Mouse (Mus musculus) thymus, adult 2 months (tissue): ENCODE data around the gene Myd88. TPM values are rescaled to one million over a fixed set of nuclear protein-coding genes. Genes with fewer than 3 reads are reported as not detected.

Experiments used
- DNase-seq: peaks from one replicate; pipeline ENCODE4 v3.0.0; 2021
- H3K27ac ChIP-seq: fragments of 200-500 bp; 2 replicates; pipeline ENCODE4 v1.5.1; 2012; ENCODE audit warnings: low read length, control low read depth; ENCODE audit not compliant: control insufficient read depth, insufficient read depth
- H3K27me3 ChIP-seq: fragments of 200-500 bp; 2 replicates; pipeline ENCODE4 v1.6.1; 2012; ENCODE audit warnings: mild to moderate bottlenecking, low read length, moderate library complexity, mixed read lengths; ENCODE audit not compliant: control insufficient read depth, insufficient read depth
- H3K36me3 ChIP-seq: fragments of 200-500 bp; 2 replicates; pipeline ENCODE4 v1.6.1; 2012; ENCODE audit warnings: mild to moderate bottlenecking, low read length, moderate library complexity; ENCODE audit not compliant: control insufficient read depth, insufficient read depth
- H3K4me1 ChIP-seq: fragments of 200-500 bp; replicated peaks from 2 replicates; pipeline ENCODE4 v1.6.1; 2012; ENCODE audit warnings: low read length; ENCODE audit not compliant: control insufficient read depth, insufficient read depth
- H3K4me3 ChIP-seq: fragments of 200-500 bp; 2 replicates; pipeline ENCODE4 v1.5.1; 2012; ENCODE audit warnings: mild to moderate bottlenecking, low read length, control low read depth, moderate library complexity; ENCODE audit not compliant: control insufficient read depth, insufficient read depth
- CTCF ChIP-seq: fragments of 200-500 bp; IDR thresholded peaks from 2 replicates; pipeline ENCODE4 v1.5.1; 2012; ENCODE audit warnings: mild to moderate bottlenecking, control low read depth, low read length, moderate library complexity, borderline replicate concordance; ENCODE audit not compliant: control insufficient read depth, poor library complexity, insufficient read depth; ENCODE audit errors: extremely low read depth
- POLR2A ChIP-seq: fragments of 200-500 bp; IDR thresholded peaks from 2 replicates; pipeline ENCODE4 v1.6.1; 2012; ENCODE audit warnings: mild to moderate bottlenecking, low read length, control low read depth, moderate library complexity; ENCODE audit not compliant: control insufficient read depth, poor library complexity, insufficient read depth; ENCODE audit errors: extremely low read depth
- WGBS: fragments of 180-500 bp; shearing (Covaris S2); methylation state at CpG from one replicate; pipeline ENCODE4 v1.1.7; 2018; 5-methylcytosine and 5-hydroxymethylcytosine counted together
- polyA plus RNA-seq: library from polyadenylated mRNA; depleted of rRNA; stranded (reverse); fragments of >200 nt; gene quantifications from 2 replicates; pipeline ENCODE4 v1.2.3, GENCODE M21; 2012

Gene Myd88
- polyA plus RNA-seq, 1 experiment: 30.8 TPM

DNA sequence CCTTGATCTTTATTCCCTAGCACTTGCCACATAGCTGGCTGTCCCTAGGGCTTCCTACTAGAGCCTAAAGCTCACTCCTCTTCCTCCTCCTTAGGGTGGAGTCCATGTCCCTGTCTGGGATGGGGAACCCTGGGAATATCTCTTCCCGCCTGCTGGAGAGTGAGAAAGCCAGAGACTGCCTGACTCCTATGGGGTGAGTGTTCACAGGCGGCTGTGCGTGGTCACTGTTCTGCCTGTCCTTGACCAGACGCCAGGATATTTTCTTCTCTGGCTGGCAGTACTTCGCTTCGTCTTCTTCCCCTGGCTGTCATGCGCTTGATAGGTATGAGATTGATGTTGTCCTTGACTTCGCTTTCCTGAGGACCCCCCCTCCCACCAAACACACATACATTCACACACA lies 5.2 kb upstream of the Myd88 start:
- Histone ChIP-seq H3K36me3 (peaks cover 25% of the 10 kb centered on the region), H3K27ac (no peak overlapping the region), H3K4me3 (no peak overlapping the region), H3K4me1 (peaks cover 6% of the 10 kb centered on the region), H3K27me3 (no peaks in the 10 kb centered on the region)
- DNase-seq: no peak
- TF ChIP-seq POLR2A (no peak), CTCF (no peak)
- WGBS: 97% methylated on average over 8 of the region's 8 CpGs

DNA sequence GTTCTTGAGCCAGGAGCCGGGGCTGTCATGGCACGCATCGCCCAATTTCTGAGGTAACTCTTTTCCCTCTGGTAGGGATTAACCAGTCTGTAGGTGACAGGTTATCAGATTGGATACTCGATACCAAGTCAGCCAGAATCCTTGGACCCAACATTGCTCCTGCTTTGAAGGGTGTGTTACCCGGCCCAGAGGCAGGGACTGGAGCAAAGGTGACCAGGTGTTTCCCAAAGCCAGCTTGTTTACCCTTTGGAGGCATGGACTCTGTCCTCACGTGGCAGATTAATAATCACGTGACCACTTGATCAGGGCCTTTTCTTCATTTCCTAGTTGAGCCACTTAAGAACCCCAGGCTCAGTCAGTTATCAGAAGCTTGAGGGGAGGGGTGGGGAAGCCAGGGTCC lies 1.5 kb upstream of the Myd88 start:
- no peak for DNase-seq
- Histone ChIP-seq H3K27me3 (no peaks in the 10 kb centered on the region), H3K4me3 (no peak overlapping the region), H3K4me1 (peaks cover 14% of the 10 kb centered on the region), H3K36me3 (peaks cover 16% of the 10 kb centered on the region), H3K27ac (no peak overlapping the region)
- TF ChIP-seq CTCF (no peak), POLR2A (no peak)
- 95% methylated on average over 7 of the region's 7 CpGs for WGBS

- no peak for DNase-seq
- Histone ChIP-seq H3K27me3 (no peaks in the 10 kb centered on the region), H3K36me3 (no peaks in the 10 kb centered on the region), H3K27ac (peak overlapping the region; percentile 59), H3K4me1 (peaks cover 14% of the 10 kb centered on the region), H3K4me3 (peak overlapping the region; percentile 77)
- TF ChIP-seq POLR2A: no peak
- TF ChIP-seq CTCF: no peak
- WGBS: 3% methylated on average over 8 of the region's 8 CpGs
Measured at GRCm38 (mm10) chr9:119340212-119340580, 1.0 kb downstream of the Myd88 start.

GRCm38 (mm10) chr9:119339558-119340211 lies 1.5 kb downstream of the Myd88 start, which contains the start of gene Acaa1a:
Acaa1a (plus strand) TSS chr9:119339676.
- under 1% methylated on average over 43 of the region's 43 CpGs for WGBS
- H3K4me1 ChIP-seq: peaks cover 15% of the 10 kb centered on the region
- no peaks in the 10 kb centered on the region for H3K27me3 ChIP-seq
- TF ChIP-seq POLR2A (0 out of 2 replicates have a peak, but pooled peaks have one; percentile 42), CTCF (peak; percentile 37; the same call in 1 of the 2 replicates)
- no peaks in the 10 kb centered on the region for H3K36me3 ChIP-seq
- H3K4me3 ChIP-seq: peak within 1 kb of the TSS; percentile 95
- peak within 1 kb of the TSS; percentile 59 for H3K27ac ChIP-seq
- peak; percentile 66 for DNase-seq

GRCm38 (mm10) chr9:119339106-119339505 lies 2.1 kb downstream of the Myd88 start:
- TF ChIP-seq POLR2A (no peak), CTCF (no peak)
- H3K27ac ChIP-seq: no peak overlapping the region
- no peaks in the 10 kb centered on the region for H3K36me3 ChIP-seq
- 39% methylated on average over 7 of the region's 7 CpGs for WGBS
- no peaks in the 10 kb centered on the region for H3K27me3 ChIP-seq
- H3K4me1 ChIP-seq: peaks cover 21% of the 10 kb centered on the region
- no peak for DNase-seq
- H3K4me3 ChIP-seq: peak overlapping the region; percentile 77

DNA sequence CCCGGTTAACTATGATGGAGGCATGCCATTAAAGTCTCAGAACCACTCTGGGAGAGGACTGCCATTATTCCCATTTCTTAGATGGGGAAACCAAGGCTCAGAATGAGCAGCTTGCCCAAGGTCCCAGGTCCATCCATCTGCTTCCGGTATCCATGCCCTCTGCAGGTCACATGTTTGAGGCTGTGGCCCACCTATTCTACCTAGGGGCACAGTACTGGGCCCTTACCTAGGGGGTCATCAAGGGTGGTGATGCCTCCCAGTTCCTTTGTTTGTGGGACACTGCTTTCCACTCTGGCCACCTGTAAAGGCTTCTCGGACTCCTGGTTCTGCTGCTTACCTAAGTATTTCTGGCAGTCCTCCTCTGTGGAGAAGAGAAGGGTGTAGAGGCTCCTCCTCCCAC lies 2.9 kb downstream of the Myd88 start:
- TF ChIP-seq CTCF (no peak), POLR2A (no peak)
- 96% methylated on average over 3 of the region's 3 CpGs for WGBS
- H3K4me1 ChIP-seq: peaks cover 25% of the 10 kb centered on the region
- H3K27ac ChIP-seq: no peak overlapping the region
- no peak for DNase-seq
- H3K27me3 ChIP-seq: no peaks in the 10 kb centered on the region
- no peaks in the 10 kb centered on the region for H3K36me3 ChIP-seq
- no peak overlapping the region for H3K4me3 ChIP-seq

- H3K4me1 ChIP-seq: peaks cover 25% of the 10 kb centered on the region
- H3K27me3 ChIP-seq: no peaks in the 10 kb centered on the region
- TF ChIP-seq CTCF (no peak), POLR2A (no peak)
- DNase-seq: no peak
- 98% methylated on average over 14 of the region's 14 CpGs for WGBS
- no peak overlapping the region for H3K27ac ChIP-seq
- no peaks in the 10 kb centered on the region for H3K36me3 ChIP-seq
- H3K4me3 ChIP-seq: no peak overlapping the region
Measured at GRCm38 (mm10) chr9:119337842-119338241, 3.4 kb downstream of the Myd88 start.
